Mouse (Mus musculus): ENCODE results near the gene Ppp2r5c. TPM values are rescaled to one million over a fixed set of nuclear protein-coding genes. Genes with fewer than 3 reads are reported as not detected.

The Ppp2r5c gene
- total RNA-seq, 2 experiments from 2014 or later, result 80.1 to 113 TPM

DNA sequence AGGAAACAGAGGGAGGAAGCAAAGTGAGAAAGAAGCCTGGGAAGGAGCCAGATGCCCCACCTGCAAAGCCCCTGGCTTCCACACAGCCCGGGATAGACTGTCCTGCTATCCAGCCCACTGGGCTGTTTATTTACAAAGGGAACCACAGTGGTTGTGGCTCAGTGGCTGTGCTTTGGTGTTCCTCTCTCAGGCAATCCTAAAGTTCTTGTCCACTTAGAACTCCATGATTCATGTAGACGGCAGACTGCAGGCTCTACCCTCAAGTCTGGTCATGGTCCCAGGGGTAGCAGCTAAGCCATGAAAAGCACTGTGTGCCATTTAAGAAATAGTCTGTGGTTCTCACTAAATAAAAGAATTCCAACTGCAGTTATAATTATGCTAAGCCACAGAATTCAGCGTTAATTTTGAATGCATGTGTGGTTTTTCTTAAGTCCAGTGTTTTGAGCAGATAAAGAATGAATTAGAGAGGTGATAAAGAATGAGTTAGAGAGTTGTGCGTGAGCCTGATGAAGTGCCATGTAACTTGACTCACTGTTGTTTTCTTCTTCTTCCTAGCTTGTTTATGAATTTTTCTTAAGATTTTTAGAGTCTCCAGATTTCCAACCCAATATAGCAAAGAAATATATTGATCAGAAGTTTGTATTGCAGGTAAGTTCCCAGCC lies 98.3 kb downstream of the Ppp2r5c start:
- ATAC-seq (replicated peaks; ENCODE audit: low FRiP score, poor library complexity, severe bottlenecking), result no peak

DNA sequence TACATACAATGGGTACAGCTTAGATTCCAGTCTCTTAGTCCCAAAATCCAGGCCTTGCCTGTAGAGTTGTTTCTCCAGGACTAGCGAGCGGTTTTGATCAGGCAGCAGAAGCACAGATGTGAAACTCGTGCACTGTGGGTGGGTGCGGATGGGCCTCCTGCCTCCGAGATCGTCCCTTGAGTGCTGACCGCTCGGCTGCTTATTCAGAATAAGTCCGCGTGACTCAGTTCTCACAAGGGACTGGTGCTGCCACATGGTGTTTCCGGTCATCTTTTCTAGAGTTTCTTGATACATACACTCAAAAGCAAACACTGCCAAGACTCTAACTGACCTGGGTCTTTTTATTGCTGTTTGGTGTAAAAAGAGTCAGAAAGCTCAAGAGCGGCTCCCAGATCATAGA lies 100.7 kb downstream of the Ppp2r5c start:
- ATAC-seq (replicated peaks; ENCODE audit: low FRiP score, poor library complexity, severe bottlenecking), result no peak

DNA sequence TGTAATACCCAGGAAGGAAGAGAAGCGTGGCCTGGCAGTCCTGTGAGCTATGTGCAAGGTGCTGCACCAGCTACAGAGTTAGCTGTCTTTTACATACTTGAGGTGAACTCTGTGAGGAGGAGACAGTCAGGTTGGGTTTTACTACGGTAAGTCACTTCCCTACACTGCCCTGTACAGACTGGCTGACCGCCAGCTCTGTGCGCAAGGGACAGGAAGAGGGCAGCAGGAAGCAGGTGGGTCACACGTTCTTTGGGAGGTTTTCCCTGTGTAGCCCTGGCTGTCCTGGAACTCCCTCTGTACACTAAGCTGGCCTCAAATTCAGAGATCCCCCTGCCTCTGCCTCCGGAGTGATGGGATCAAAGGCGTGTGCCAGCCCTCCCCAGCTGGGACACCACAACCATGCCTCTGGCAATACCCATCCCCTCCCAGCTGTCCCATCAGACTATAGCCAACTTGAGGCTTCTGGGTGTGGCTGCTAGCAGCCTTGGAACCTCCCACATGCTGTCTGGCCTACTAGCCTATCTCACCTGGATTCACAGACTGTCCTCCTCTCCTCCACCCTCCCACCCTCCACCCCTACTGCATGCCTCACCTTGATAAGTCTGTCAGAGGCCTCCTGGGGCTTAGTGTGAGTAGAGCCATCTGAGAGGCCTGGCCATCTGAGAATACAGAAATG lies 102.7 kb downstream of the Ppp2r5c start:
- ATAC-seq (replicated peaks; ENCODE audit: low FRiP score, poor library complexity, severe bottlenecking), result peak; percentile 42; the same call in 1 of the 2 replicates

DNA sequence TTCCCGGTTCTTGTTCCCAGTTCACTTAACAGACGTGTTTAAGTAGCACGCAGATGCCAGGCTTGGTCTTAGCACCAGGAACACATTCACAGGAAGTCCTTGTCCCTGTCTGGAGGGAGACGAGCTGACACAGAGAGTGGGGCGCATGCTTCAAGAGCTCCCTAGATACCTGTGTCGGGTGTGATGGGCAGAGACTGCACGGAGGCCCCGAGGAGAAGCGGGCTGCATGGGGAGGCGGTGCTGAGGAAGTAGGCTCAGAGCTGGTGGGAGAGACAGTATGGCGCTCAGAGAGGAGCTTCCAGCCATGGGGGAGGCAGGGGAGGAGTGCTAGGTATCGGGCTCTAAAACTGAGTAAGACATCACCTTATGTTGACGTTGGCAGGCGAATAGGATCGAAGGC lies 103.4 kb downstream of the Ppp2r5c start:
- ATAC-seq (replicated peaks; ENCODE audit: low FRiP score, poor library complexity, severe bottlenecking), result no peak

DNA sequence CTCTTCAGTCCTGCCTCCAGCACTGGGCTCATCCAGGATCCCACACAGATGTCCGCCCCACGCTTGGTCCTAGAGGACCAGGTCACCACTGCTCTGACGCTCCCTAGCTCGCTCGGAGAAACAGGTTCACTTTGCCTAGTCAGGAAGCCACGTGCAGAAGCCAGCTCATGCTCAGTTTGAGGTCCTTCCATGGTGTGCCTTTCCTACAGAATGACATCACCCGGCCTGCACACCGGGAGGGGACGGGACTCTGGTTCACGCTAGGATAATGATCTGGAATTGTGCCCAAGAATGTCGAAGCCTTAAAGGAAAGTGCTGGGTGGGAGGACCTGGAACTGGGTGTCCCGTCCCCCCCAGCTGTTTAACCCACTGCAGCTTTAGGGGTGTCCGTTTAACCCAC lies 105.2 kb downstream of the Ppp2r5c start:
- no peak for ATAC-seq (replicated peaks; ENCODE audit: low FRiP score, poor library complexity, severe bottlenecking)

DNA sequence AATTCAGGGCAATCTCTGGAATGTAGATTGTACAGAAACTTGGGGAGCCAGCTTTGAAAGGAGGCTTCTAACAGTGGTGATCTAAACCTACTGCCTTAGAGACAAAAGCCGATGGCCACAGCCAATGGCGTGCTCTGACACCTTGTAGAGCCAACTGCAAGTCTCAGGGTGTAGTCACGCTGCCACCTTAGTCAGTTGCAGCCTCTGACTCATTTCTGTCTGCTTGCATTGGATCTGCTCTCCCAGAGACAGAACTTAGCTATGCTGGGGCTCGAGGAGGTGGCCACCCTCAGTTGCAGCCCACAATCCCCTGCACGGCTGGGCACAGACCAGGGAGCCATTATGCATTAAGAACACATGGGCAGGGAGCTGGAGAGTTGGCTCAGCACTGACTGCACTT lies 106.4 kb downstream of the Ppp2r5c start:
- no peak for ATAC-seq (replicated peaks; ENCODE audit: low FRiP score, poor library complexity, severe bottlenecking)

DNA sequence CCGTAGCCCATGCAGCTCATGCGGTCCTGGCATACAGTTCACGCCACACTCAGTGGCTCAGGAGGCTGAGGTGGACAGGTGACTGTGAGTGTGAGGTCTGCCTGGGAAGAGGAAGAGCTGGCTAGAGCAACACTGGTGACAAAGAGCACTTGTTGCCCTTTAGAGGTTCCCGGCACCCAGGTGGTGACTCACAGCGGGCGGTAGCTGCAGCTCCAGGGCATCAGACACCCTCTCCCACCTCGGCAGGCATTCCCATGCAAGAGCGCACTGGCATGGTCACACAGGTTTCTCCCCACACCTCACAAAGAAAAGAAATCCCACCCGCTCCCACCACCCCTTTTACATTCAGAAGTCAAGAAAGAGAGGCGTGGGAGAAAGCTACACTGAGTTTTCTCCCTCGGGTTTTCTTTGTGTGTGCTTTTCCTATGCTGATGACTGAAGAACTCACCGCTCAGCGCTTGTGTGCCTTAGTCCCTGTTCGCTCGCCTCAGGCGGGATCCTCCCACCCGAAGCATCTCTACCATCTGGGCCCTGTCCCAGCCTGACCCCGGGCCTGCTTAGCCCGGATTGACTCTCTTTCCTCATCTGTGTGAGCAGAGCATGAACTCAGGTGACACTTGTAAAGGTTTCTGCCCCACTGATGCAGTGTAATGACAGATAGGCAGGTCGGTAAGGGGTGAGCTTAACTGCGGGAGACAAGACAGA lies 108.8 kb downstream of the Ppp2r5c start:
- no peak for ATAC-seq (replicated peaks; ENCODE audit: low FRiP score, poor library complexity, severe bottlenecking)

DNA sequence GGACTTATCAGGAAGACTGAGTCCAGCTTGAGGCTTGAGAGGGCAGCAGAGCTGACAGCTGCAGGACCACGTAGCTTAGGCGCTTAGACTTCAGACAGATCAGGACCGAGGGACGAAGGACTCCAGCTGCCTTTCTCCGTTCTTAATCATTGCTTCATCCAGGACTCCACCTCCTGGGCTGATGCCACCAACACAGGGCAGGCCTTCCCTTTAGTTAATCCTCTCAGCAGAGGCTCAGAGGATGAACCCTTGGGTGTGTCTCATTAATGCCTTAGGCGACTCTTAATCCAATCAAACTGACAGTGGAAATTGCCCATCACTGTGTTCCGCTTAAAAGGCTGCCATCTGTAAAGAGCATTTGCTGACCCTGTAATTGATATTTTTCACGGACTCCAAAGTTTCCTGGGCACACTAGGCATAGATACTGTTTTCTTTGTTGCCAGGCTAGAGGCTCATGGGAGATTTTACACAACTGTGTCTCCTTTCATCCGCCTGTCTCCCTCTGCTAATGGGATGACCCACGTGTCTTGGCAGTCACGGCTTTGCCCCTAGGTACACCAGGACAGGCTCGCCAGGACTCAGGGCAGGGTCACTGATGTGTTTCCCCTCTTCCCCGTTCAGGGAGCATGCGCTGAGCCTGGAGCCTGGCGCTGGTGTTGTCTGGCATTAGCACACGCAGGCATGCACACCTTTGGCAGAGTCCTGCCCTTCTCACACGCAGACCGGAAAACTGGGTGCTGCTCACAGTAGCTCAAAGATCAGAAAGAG lies 110.1 kb downstream of the Ppp2r5c start:
- ATAC-seq (replicated peaks; ENCODE audit: low FRiP score, poor library complexity, severe bottlenecking), result no peak

DNA sequence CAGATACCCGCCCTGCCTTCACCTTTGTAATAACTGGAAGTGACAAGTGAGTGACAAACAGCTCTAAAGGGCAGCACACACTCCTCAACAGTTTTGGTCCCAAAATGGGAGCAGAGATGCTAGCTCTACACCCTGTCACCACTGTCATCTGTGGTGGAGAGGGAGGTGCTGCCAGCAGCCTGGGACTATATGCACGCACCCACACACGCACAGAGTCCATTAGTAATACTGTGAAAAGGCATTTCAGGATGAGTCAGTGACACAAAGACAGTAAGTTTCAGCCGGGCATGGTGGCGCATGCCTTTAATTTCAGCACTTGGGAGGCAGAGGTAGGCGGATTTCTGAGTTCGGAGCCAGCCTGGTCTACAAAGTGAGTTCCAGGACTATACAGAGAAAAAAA lies 111.3 kb downstream of the Ppp2r5c start:
- no peak for ATAC-seq (replicated peaks; ENCODE audit: low FRiP score, poor library complexity, severe bottlenecking)

DNA sequence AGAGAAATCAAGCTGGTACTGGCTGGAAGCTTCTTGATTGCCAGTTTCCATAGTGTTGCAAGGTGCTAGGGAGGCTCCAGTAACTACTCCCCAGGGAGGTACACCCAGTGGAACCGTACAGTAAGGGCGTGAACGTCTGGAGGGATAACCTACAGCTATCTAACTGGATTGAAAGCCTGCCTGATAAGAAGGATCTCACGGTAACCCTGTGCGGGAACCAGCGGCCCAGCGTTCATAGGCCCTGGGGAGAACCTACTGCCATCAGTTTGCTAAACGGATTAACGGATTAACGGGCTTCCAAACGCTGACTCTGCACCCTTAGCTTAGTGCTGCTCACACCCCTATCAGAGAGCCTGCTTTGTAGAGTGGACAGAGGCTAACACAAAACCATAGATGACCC lies 116.5 kb downstream of the Ppp2r5c start:
- no peak for ATAC-seq (replicated peaks; ENCODE audit: low FRiP score, poor library complexity, severe bottlenecking)

DNA sequence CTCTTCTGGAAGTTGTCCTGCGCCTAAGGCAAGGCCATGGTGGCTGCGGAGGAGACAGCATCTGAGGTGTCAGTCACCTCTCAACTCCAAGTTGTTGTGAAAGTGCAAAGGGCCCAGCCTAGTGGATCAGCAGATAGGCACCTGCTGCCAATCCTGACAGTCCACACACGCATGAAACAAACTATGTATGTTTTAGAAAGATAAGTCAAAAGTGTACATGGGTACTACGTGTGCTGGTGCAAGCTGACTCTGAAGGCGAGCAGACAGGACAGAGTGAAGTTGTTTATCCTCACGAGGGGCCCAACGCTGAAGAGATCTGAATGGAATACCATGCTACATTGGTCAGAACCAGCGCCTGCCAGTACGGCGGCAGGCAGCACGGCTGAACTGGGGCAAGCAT lies 117.9 kb downstream of the Ppp2r5c start:
- ATAC-seq (replicated peaks; ENCODE audit: low FRiP score, poor library complexity, severe bottlenecking), result no peak

DNA sequence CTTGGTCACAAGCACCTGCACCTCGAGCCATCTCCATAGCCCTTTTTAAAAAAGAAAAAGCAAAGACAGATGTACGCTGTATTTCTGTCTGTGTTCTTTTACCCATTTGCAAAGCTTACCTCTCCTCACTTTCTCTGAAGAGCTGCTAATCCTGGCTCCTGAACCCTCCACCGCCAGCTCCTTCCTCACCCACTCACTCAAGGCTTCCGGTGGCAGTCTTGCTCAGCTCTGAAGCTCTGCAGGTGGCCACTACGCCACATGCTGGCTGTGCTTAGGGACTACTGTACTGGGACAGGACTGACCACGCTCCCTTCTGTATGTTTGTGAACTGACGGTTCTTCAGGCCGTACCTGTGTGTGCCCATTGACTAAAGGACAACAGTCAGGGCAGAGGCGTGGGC lies 119.4 kb downstream of the Ppp2r5c start:
- ATAC-seq (replicated peaks; ENCODE audit: low FRiP score, poor library complexity, severe bottlenecking), result no peak

DNA sequence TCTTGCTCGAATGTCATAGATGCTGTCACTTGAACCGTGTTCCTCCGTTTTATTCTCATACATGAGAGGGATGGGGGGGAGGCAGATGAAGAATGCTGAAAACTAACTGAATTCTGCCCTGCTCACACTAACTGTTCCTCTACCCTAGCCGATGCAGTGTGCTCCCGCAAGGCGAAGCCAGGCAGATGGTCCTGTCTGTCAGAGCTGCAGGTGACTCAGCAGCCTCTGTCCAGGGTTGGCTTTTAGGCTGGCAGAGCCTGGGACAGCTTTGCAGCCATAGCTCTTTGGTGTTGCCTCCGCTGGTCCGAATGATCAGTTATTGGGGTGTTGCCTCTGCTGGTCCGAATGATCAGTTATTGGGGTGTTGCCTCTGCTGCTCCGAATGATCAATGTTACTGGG lies 124.1 kb downstream of the Ppp2r5c start:
- ATAC-seq (replicated peaks; ENCODE audit: low FRiP score, poor library complexity, severe bottlenecking), result no peak

DNA sequence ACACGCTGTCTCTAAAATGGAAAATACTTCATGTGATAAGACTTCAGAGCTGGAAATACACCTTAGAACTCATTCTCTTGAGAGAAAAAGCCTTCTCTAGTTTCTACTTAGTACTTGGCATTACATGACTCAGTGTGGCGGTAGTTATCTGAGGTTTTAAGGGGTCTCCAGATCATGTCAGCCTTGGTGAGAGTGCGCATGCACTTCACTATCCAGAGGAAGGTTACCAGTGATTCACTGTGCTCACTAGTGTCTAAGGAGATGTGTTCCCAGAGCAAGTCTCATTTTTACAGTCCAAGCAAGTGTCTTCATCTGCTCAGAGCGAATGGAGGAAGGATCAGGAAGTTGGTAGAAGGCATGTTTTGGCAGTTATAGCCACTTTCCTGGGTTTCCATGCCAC lies 125.4 kb downstream of the Ppp2r5c start:
- ATAC-seq (replicated peaks; ENCODE audit: low FRiP score, poor library complexity, severe bottlenecking), result no peak

DNA sequence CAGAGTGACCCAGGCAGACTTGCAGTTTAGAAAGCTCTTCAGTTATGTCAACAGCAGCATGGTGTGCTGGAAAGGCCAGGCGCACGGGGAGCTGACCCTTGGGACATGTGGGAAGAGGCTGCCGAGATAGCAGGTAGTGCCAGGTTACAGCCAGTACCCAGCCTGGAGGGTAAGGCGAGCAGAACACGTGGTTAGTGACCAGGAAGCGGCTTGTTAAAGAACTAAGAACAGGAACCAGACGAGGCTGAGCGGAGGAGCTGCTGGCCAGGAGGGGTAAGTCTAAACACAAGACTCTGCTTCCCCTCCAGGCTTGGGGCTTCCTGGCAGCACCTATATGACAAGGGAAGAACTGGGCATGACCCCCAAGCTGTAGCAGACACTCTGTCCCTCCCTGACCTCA lies 126.7 kb downstream of the Ppp2r5c start:
- no peak for ATAC-seq (replicated peaks; ENCODE audit: low FRiP score, poor library complexity, severe bottlenecking)

DNA sequence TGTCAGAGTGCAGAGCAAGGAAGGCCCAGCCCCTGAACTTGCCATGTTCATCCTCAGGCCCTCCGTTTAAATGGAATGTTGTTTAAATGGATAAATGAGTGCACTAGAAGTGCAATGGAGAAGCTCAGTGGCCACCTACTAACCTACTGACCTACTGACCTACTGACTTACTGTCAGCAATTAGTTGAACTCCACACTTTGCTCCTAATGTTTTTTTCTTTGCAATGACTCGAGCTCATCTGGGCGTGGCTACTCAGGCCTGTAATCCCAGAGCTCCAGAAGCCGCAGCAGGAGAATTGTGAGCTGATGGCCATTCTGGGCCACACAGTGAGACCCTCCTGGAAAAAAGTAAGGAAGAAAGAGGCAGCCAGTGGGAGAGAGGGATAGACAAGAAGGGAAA lies 129.0 kb downstream of the Ppp2r5c start:
- no peak for ATAC-seq (replicated peaks; ENCODE audit: low FRiP score, poor library complexity, severe bottlenecking)

DNA sequence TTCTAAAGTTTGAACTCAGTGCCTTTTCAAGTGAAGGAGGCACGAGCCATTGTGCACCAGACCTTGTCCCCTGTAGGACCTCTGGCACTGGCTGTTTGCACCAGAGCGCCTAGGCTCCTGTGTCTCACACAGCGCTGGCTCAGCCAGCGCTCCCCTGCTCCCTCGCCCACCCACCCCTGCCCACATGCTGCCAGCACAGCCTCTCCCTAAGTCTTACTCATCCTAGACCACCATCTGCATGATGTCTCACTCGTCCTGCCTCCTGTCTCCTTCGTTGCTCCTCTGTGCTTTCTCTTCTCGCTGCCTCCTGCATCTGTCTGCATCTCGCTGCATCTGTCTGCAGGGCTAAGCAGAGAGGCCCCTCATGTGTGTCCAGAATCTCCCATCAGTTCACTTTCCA lies 131.4 kb downstream of the Ppp2r5c start:
- ATAC-seq (replicated peaks; ENCODE audit: low FRiP score, poor library complexity, severe bottlenecking), result no peak

DNA sequence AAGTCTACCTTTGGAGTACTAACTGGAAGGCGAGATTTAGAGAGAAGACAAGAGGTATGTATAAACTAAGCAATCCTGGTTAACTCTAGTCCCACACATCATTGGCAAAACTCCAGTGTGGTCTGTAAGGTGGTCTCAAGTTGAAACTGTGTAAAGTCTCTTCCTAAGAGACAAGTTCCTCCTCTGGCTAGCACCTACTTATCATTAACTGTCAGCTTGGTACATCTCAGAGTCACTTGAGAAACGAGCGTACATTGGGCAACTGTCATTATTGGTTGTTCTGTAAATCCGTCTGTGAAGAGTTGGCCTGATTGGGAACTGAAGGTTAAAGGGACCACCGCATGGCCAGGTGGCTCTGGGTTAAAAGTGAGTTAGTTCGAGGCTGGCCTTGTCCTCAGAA lies 141.7 kb downstream of the Ppp2r5c start:
- ATAC-seq (replicated peaks; ENCODE audit: low FRiP score, poor library complexity, severe bottlenecking), result no peak

DNA sequence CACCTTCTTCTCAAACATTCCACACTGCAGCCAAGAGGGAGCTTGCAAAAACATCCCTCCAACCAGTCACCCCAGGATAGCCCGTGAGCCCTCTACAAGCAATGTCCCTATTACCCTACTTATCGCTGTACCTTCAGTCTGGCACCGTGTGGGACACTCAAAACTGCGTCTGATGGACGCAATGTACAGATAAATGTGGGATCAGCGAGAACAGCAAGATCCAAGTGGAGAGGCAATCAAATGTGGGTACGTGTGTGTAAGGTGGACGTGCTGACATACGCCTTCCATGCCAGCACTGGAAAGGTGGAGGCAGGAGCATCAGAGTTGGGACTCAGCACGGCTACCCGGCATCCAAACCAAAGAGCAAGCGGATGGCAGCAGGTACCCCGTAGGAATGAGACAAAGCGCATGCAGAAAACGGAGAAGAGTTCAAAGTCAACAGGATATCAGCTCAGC lies 143.9 kb downstream of the Ppp2r5c start:
- no peak for ATAC-seq (replicated peaks; ENCODE audit: low FRiP score, poor library complexity, severe bottlenecking)

DNA sequence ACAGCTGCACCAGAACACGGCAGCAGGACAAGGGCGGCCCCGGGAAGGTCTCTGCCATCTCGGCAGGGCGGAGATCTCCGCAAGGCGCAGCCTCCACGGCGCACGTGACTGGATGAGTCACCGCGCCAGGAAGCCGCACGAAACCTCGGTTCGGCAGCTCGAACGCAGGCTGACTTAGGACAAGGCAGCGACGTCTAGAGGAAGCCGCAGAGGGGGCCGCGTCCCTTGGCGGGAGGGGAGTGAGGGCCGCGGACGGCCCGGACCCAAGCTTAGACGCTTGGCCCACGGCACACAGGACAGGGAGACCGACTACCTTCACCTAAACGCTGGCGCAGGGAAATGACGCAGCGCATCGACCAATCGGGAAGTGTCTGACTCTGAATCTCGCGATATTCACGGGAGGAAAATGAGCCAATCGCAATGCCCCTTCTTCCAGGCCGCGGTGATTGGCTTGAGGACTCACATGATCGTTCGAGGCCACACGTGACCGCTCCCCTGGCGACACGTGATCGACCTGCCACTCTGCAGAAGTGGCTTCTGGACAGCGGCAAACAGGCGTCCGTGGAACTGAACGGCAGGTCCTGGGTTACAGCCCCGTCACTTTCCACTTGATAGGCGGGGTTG lies 144.5 kb downstream of the Ppp2r5c start:
- peak; percentile 97 for ATAC-seq (replicated peaks; ENCODE audit: low FRiP score, poor library complexity, severe bottlenecking)
